Comparison of ENCODE assay signal across 9 mouse cellular contexts in genomic region chr10:117436875-117437715, GRCm38 (mm10). TPM values are rescaled to one million over a fixed set of nuclear protein-coding genes. Genes with fewer than 3 reads are reported as not detected.
DNase-seq lines count a peak whose midpoint lies in the region; ATAC-seq and TF ChIP-seq lines count a peak whose summit lies in the region.
"Had no signal": no experiment of that assay in that cellular context is flagged by ENCODE, and none has a peak within 500 bp of the region (broad histone marks: within the 10 kb centered on the region; RNA-seq: fewer than 3 reads in every experiment).

No protein-coding gene starts in this region.

- no peaks in the 10 kb centered on the region; the same call in 1 of the 2 replicates for H3K4me1 ChIP-seq in midbrain, postnatal 0 days (ENCODE audit: insufficient read depth, low read length)
- peaks cover 5% of the 10 kb centered on the region; the same call in 1 of the 2 replicates for H3K4me1 ChIP-seq in midbrain, embryonic 11.5 days (ENCODE audit: control insufficient read depth, insufficient read depth, low read length)
- peaks cover 5% of the 10 kb centered on the region for H3K4me1 ChIP-seq in intestine, embryonic 15.5 days (replicated peaks)
- H3K4me1 ChIP-seq in liver, embryonic 14.5 days (replicated peaks; ENCODE audit: control insufficient read depth in 2 of 2, insufficient read depth in 2 of 2, low read length in 1 of 2): peaks cover 4 to 11% of the 10 kb centered on the region in 2 experiments; a peak in 2 of 4 replicates

- no peak for ATAC-seq in midbrain, postnatal 0 days (ENCODE audit: low FRiP score)
- ATAC-seq in midbrain, embryonic 11.5 days (ENCODE audit: low FRiP score): no peak
- no peak for ATAC-seq in intestine, embryonic 15.5 days
- ATAC-seq in liver, embryonic 14.5 days (ENCODE audit: insufficient read depth): no peak
- no peak for ATAC-seq in granulocyte monocyte progenitor cell, adult 5-6 weeks (replicated peaks; ENCODE audit: poor library complexity, severe bottlenecking)

- no peak overlapping the region for H3K27ac ChIP-seq in midbrain, postnatal 0 days (ENCODE audit: low read depth, low read length)
- no peak overlapping the region for H3K27ac ChIP-seq in midbrain, embryonic 11.5 days (ENCODE audit: low read depth, low read length)
- H3K27ac ChIP-seq in intestine, embryonic 15.5 days: no peak overlapping the region
- no peak overlapping the region for H3K27ac ChIP-seq in liver, embryonic 14.5 days
- H3K27ac ChIP-seq: hindbrain, embryonic 15.5 days had no signal

- no peaks in the 10 kb centered on the region for H3K27me3 ChIP-seq in midbrain, postnatal 0 days (ENCODE audit: insufficient read depth, low read length)
- H3K27me3 ChIP-seq in midbrain, embryonic 11.5 days (ENCODE audit: control insufficient read depth, insufficient read depth, low read length): peaks cover 11% of the 10 kb centered on the region
- no peaks in the 10 kb centered on the region for H3K27me3 ChIP-seq in intestine, embryonic 15.5 days (replicated peaks)
- H3K27me3 ChIP-seq in liver, embryonic 14.5 days (ENCODE audit: control insufficient read depth, insufficient read depth, low read length): no peaks in the 10 kb centered on the region
- H3K27me3 ChIP-seq: hindbrain, embryonic 15.5 days had no signal

- no peaks in the 10 kb centered on the region for H3K9me3 ChIP-seq in midbrain, postnatal 0 days (ENCODE audit: low read length)
- H3K9me3 ChIP-seq in midbrain, embryonic 11.5 days (ENCODE audit: control insufficient read depth, low read length): no peaks in the 10 kb centered on the region; the same call in 1 of the 2 replicates
- H3K9me3 ChIP-seq in intestine, embryonic 15.5 days: no peaks in the 10 kb centered on the region
- no peaks in the 10 kb centered on the region for H3K9me3 ChIP-seq in liver, embryonic 14.5 days (ENCODE audit: control insufficient read depth, low read length)
- H3K9me3 ChIP-seq: hindbrain, embryonic 15.5 days had no signal

- WGBS in midbrain, postnatal 0 days: 44% methylated on average over 27 of the region's 27 CpGs
- 47% methylated on average over 27 of the region's 27 CpGs for WGBS in midbrain, embryonic 11.5 days
- 42% methylated on average over 27 of the region's 27 CpGs for WGBS in intestine, embryonic 15.5 days
- WGBS in liver, embryonic 14.5 days (ENCODE audit: insufficient replicate concordance): 49% methylated on average over 27 of the region's 27 CpGs

- peak; percentile 74 for TF ChIP-seq CTCF in midbrain, postnatal 0 days (IDR thresholded peaks at IDR 0.05)
- TF ChIP-seq CTCF in liver, embryonic 14.5 days (IDR thresholded peaks at IDR 0.05; ENCODE audit: low read depth): peak; percentile 75

- H3K4me2 ChIP-seq in midbrain, postnatal 0 days (ENCODE audit: low read depth, low read length, poor library complexity, severe bottlenecking): no peak overlapping the region
- H3K4me2 ChIP-seq in midbrain, embryonic 11.5 days: no peak overlapping the region
- peak overlapping the region; percentile 30; the same call in 1 of the 2 replicates for H3K4me2 ChIP-seq in intestine, embryonic 15.5 days (replicated peaks)
- no peak overlapping the region for H3K4me2 ChIP-seq in liver, embryonic 14.5 days (ENCODE audit: low read depth)
- H3K4me2 ChIP-seq: hindbrain, embryonic 15.5 days had no signal

- no peaks in the 10 kb centered on the region for H3K36me3 ChIP-seq in midbrain, postnatal 0 days (ENCODE audit: insufficient read depth, low read length)
- H3K36me3 ChIP-seq in midbrain, embryonic 11.5 days (ENCODE audit: control insufficient read depth, insufficient read depth, low read length): no peaks in the 10 kb centered on the region
- no peaks in the 10 kb centered on the region for H3K36me3 ChIP-seq in intestine, embryonic 15.5 days
- H3K36me3 ChIP-seq in liver, embryonic 14.5 days (replicated peaks; ENCODE audit: control insufficient read depth, insufficient read depth, low read depth): no peaks in the 10 kb centered on the region
- H3K36me3 ChIP-seq: hindbrain, embryonic 15.5 days had no signal

- no peak overlapping the region for H3K9ac ChIP-seq in midbrain, postnatal 0 days (replicated peaks; ENCODE audit: low read length, poor library complexity, severe bottlenecking)
- H3K9ac ChIP-seq in midbrain, embryonic 11.5 days (ENCODE audit: low read length): no peak overlapping the region
- no peak overlapping the region for H3K9ac ChIP-seq in intestine, embryonic 15.5 days
- no peak overlapping the region for H3K9ac ChIP-seq in liver, embryonic 14.5 days (replicated peaks)
- H3K9ac ChIP-seq: hindbrain, embryonic 15.5 days had no signal

- peak; percentile 54 for DNase-seq in midbrain, postnatal 0 days (ENCODE audit: low spot score)
- DNase-seq in midbrain, embryonic 11.5 days (ENCODE audit: low spot score, missing footprints): no peak
- peak; percentile 60 for DNase-seq in adrenal gland, postnatal 10 days
- peak; percentile 37 for DNase-seq in embryo, embryonic 9.5 days (ENCODE audit: extremely low spot score)
- no peak for DNase-seq in liver, embryonic 14.5 days (ENCODE audit: low read depth in 3 of 3, low spot score in 3 of 3)
- DNase-seq in right cerebral cortex, postnatal 25 days: peak; percentile 47

- H3K4me3 ChIP-seq in midbrain, postnatal 0 days (ENCODE audit: low read depth, low read length): no peak overlapping the region
- no peak overlapping the region for H3K4me3 ChIP-seq in midbrain, embryonic 11.5 days (ENCODE audit: low read depth, low read length)
- no peak overlapping the region for H3K4me3 ChIP-seq in intestine, embryonic 15.5 days (replicated peaks)
- no peak overlapping the region for H3K4me3 ChIP-seq in liver, embryonic 14.5 days (ENCODE audit: insufficient read depth in 1 of 2, low read depth in 2 of 2, low read length in 2 of 2)
- H3K4me3 ChIP-seq: hindbrain, embryonic 15.5 days had no signal

- TF ChIP-seq EP300 in liver, embryonic 14.5 days (IDR thresholded peaks at IDR 0.05; ENCODE audit: low read depth): no peak

RNA-seq across cellular contexts. Expression of gene Cpsf6, which starts 57.3 kb away (rescaled TPM):
- total RNA-seq in midbrain, postnatal 0 days (2014; rRNA removed): 120 and 151 TPM in 2 replicates
- polyA plus RNA-seq in midbrain, postnatal 0 days (2015; fragmentation: Nextera tagmentation; extraction: Ambion mirVana): 78.9 and 85.1 TPM in 2 replicates
- polyA plus RNA-seq in midbrain, embryonic 11.5 days (2014; fragmentation: Nextera tagmentation; extraction: Ambion mirVana): 235 and 238 TPM in 2 replicates
- total RNA-seq in adrenal gland, postnatal 10 days (2021): 10 to 100 TPM; 69.7 to 81.3 TPM
- 112 and 129 TPM in 2 replicates for polyA plus RNA-seq in intestine, embryonic 15.5 days (2015; fragmentation: Nextera tagmentation; extraction: Ambion mirVana)
- 22.8 and 27.5 TPM in 2 replicates for polyA plus RNA-seq in liver, embryonic 14.5 days (2012; rRNA removed)
- polyA plus RNA-seq in liver, embryonic 14.5 days (2014; fragmentation: Nextera tagmentation; extraction: Ambion mirVana): 51.7 and 54.5 TPM in 2 replicates
- 94.2 and 139 TPM in 2 replicates for total RNA-seq in granulocyte monocyte progenitor cell, adult 5-6 weeks (2014; fragmentation: Nextera tagmentation)
- total RNA-seq in granulocyte monocyte progenitor cell, adult 5-6 weeks (2017): 119 and 124 TPM in 2 replicates

Comparison
In these comparisons a context has a peak if more than half of its experiments do, and no peak if none do; other contexts are left out.
1. DNase-seq: peak in midbrain, postnatal 0 days (single experiment), adrenal gland, postnatal 10 days (single experiment), embryo, embryonic 9.5 days (single experiment) and right cerebral cortex, postnatal 25 days (single experiment); none in midbrain, embryonic 11.5 days (single experiment) and liver, embryonic 14.5 days (0 of 3).